Mouse (Mus musculus): ENCODE results near the gene Rnf135.
"Not testable (repeated sequence)": the region's sequence is repeated elsewhere in the genome, so short reads cannot be mapped to it uniquely, and the experiment has no call there.

The Rnf135 gene

DNA sequence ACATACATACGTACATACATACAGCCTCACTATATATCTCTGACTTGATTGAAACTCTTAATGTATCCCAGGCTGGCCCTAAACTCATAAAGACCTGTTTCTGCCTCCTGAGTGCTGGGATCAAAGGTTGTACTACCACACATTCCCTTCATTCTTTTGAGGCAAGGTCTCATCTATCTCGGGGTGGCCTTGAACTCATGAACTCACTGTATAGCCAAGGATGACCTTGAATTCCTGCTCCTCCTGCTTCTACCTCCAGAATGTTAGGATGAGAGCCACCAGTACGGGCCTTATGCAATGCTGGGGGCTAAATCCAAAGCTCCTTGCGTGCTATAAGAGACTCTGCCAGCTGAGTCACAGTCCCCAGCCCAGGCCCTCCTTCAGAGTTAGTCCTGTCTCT, 22.6 kb upstream of the Rnf135 start:
- DNase-seq (ENCODE audit: low read depth, low spot score) = no peak

DNA sequence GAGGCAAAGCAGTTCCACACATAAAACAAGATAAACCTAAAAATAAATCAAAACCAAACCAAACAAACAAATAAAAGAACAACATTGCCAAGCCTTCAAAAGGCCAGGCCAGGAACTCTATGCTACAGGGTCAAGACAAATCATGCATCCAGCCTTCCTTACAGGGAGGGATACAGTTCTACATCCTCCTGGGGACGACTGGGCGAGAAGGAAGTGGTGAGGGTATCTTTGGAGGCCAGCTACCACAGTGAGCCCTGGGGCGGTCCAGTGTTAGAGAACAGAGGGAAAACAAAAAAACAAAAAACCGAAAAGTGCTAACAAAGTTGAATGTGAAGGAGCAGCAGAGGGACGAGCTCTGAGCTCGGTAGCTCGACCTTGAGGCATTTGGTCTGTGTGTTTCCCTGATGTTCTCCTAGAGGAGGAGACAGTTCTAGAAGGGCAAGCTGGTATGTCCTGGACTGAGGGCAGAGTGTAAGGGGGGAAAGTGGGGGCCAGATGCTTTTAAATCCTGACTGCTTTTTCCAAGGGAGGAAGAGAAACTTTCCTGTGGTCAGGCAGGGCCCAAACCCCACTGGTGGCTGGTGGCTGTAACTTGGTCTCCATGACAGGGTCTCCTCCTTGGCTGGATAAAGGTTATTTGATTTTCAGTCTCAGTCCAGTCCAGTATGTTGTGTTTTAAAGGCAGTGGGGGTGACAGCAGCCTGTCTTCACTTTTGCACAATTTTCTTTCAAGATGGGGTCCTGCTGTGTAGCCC, 20.1 kb upstream of the Rnf135 start:
- no peak for DNase-seq (ENCODE audit: low read depth, low spot score)

DNA sequence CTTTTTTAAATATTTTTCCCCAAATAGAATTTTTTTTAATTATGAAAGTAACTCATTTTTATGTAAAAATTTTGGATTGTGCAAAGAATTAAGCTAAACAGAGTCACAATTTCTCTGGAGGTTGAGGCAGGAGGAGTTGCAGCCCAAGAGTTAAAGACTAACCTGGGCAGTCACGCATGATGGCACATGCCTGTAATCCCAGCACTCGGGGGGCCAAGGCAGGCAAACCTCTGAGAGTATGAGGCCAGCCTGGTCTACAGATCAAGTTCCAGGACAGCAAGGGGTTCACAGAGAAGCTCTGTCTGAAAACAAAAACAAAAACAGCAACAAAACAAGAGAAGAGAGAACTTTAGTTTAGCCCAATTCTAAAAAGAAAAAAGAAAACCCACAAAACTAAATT, 19.4 kb upstream of the Rnf135 start:
- no peak for DNase-seq (ENCODE audit: low read depth, low spot score)

DNA sequence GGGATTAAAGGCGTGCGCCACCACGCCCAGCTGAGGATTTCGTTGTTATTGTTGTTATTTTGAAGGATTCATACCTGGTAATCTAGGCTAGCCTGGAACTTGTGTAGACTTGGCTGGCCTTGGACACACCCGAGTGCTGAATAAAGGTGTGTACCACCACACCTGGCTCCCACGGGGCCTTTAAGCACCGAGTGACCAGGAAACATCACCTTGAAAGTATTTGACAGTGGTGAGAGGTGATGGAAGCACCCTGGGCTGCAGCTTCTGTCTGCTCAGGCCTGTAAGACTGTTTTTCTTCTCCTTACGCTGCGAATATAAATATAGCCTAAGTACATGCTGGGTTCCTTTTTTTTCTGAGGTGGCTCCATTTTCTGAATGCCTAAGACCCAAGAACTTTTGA, 15.5 kb upstream of the Rnf135 start:
- DNase-seq (ENCODE audit: low read depth, low spot score) = no peak

DNA sequence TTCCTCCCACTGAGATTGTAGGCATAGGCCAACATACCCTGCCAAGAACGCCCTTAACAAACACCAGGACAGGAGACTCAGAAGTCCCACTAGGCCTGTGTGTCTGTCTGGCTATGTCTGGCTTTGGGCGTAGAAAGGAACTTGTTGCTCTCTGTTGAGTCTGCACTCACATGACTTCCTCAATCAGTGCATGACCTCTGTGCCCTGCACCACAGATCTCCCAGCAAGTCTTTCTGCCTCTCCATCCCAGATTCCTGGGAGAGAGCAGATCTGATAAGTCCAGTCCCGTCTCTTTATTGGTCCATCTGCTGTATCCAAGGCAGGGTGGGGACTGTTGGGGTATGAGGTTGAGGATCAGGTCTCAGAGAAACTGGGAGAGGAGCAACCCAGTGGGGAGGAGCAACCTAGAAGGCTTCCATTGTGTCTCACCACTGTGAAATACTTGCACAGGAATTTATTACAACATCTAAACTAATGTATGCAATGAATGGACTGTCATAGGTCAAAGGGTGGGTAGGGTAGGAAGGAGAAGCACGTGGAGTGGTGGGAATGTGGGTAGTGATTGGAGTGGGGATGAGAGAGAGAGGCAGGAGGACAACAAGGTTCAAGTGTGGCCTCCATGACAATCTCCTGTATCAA, 14.9 kb upstream of the Rnf135 start:
- DNase-seq (ENCODE audit: low read depth, low spot score) = no peak

DNA sequence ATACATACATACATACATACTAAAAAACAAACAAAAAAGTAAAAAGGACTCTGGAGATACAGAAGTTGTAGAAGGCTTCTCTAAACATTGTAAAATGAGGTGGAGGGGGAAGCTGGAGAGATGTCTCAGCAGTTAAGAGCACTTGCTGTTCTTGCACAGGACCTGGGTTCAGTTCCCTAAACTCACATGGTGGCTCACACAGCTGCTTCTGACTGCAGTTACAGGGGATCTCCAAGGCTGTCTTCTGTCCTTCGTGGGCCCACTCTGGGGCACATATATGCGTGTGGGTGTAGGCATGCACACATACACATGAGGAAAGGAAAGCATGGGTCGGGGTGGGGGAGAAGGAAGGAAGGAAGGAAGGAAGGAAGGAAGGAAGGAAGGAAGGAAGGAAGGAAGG, 14.0 kb upstream of the Rnf135 start:
- DNase-seq (ENCODE audit: low read depth, low spot score) = no peak

DNA sequence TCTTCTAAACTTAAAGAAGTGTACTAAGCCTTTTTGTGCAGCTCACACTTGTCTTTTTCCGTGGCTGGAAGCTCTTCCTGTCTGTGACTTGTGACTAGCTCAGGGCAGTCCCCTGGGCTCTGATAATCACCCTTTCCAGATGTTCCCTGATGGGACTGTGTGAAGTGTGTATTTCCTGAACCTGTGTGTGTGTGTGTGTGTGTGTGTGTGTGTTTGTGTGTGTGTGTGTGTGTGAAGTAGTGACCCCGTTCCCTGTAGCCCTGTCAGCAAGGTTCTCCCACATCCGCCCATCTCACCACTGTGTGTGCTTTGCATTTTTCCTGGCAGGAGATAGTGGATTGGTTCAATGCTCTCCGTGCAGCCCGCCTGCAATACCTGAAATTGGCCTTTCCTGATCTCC, 13.3 kb upstream of the Rnf135 start:
- DNase-seq (ENCODE audit: low read depth, low spot score) = no peak

DNA sequence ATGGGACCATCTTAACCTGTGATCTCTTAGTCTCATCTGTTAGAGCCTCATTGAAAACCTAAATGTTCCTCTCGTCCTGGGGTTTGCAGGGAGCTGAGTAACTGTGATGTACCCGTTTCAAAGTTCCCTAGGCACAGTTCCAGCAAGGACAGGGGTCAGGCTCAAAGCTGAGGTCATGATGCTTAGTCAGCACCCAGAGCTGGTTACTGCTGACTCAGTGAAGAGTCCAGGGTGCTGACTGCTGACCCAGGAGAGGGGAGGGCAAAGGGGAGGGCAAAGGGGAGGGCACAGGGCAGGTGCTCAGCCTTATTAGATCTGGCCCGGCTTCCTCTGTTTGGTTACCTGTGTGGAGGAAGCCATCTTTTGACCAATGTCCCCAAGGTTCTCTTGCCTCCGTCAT, 11.8 kb upstream of the Rnf135 start:
- DNase-seq (ENCODE audit: low read depth, low spot score) = no peak

DNA sequence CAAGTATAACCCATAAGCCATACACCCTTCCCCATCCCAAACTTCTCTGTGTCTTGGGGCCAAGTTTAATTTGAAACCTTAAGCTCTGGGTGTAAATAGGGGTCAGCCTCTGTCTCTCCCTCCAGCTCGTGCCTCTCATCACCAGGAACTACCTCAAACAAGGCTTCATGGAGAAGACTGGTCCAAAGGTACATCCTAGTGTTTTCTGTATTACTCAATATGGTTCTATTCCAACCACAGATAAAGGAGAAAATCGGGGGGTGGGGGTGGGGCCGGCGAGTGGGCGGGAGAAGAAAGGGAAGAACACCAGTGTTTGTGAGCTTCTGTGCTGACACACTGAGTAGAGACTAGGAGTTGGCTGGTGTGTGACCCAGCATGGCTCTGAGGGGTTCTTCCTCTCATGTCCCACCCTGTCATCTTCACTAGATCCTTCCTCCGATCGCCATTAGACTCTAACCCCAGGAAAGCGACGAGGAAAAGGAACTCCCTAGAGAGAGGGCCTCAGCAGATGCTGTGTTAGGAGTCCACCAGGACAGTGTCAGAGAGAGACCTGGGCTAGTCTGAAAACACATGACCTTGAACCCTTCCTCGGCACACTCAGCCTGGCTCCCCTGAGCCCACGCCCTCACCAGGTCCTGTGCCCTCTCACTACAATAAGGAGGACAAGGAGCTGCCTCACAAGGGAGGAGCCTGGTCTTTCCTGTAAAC, 9.5 kb upstream of the Rnf135 start:
- no peak for DNase-seq (ENCODE audit: low read depth, low spot score)

DNA sequence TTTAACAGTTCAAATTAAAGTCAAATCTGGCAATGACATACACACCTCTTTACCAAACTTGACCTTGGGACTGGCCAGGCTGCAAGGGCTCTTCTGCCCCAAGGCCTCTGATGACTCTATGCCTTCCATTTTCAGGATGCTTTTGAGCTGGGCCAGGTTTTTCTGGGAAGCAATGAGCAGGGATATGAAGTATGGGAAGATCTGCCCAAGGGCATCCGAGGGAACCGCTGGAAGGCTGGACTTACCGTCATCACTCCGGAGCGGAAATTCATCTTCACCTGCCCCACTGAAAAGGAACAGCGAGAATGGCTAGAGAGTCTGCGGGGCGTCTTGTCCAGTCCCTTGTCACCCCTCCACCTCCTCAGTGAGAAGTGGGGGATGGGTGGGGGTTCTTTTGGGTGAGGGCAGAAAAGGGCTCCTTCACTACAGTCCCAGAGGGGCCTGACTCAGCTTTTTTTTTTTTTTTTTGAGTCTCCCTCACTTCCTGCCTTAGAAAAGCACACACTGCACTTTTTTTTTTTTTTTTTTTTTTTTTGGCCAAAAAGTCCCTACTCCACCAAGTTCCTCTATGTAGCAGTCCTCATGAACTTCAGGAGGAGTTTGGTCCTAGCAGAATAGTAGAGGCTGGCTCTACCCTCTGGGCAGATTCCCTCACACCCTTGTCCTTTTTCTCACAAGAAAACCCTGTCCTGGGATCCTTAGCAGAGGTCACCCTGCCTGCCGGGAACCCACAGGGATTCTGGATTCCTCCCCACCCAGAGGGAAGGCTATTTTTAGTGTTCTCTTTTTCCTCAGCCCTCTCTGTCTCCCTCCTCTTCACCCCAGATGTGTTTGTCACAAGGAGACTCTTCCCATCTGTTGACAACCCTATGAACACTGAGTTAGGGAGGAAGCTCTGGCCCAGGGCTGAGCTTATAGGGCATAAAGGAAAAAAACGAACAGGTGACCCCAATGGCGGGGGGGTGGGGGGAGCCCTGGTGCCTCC, 6.4 kb upstream of the Rnf135 start:
- DNase-seq (ENCODE audit: low read depth, low spot score) = no peak

DNA sequence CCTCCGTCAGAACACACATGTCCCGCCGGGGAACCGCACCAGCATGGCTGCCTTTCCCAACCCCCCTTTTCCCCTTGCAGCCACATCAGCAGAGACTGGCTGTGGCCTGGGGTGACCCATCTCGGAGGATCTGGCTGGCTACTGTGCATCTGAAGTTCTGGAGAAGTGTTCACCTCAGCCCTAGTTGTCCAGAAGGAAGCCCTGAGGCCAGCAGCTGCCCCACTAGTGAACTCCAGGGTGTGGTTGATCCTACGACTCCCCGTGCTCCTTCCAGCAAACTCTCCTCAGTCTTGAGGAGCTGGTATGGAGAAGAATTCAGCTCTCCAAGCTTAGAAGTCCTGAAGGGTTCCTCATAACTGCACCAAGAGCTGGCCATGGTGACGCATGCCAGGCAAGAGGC, 5.3 kb upstream of the Rnf135 start:
- no peak for DNase-seq (ENCODE audit: low read depth, low spot score)

DNA sequence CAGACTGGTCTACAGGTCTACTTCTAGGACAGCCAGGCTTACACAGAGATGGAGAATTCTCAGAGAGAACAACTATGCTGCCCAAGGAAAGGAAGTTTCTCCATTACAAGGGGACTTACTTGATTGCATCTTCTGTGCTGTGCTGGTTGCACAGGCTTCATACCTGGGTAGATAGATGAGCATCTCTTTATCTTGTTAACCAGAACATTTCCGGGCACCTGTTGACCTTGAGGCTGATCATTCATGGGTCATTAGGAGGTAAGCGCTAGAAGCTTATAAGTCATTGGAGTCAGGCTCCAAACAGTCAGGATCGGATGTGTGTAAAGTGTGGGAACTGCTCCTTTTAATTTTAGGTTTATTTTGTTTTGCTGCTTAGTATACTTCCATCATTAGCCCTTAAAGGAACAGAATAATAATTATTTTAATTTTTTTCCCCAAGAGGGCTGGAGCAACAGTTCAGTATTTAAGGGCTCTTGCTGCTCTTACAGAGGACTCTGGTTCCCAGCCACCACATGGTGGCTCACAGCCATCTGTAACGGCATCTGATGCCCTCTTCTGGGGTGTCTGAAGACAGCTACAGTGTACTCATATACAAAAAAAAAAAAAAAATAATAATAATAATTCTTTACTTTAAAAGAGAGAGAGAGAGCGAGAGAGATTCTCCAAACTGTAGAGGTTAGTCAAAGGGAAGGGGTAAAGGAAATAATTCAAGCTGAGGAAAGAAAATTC, 2.5 kb upstream of the Rnf135 start:
- DNase-seq (ENCODE audit: low read depth, low spot score) = no peak

DNA sequence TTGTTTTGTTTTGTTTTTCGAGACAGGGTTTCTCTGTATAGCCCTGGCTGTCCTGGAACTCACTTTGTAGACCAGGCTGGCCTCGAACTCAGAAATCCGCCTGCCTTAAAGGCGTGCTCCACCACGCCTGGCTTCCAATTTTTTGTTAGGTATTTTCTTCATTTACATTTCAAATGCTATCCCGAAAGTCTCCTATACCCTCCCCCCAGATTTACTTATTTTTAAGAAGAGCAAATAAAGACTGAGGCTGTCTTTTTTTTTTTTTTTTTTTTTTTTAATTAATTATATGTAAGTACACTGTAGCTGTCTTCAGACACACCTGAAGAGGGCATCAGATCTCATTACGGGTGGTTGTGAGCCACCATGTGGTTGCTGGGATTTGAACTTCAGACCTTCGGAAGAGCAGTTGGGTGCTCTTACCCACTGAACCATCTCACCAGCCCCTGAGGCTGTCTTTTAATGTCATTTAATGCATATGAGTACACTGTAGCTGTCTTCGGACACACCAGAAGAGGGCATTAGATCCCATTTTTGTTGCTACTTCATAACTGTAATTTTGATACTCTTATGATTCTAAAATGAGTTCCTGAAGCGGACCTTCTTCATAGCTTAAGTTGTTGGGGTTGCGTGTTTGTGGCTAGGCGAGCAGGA, 472 bp upstream of the Rnf135 start:
- peak; percentile 23 for DNase-seq (ENCODE audit: low read depth, low spot score)

DNA sequence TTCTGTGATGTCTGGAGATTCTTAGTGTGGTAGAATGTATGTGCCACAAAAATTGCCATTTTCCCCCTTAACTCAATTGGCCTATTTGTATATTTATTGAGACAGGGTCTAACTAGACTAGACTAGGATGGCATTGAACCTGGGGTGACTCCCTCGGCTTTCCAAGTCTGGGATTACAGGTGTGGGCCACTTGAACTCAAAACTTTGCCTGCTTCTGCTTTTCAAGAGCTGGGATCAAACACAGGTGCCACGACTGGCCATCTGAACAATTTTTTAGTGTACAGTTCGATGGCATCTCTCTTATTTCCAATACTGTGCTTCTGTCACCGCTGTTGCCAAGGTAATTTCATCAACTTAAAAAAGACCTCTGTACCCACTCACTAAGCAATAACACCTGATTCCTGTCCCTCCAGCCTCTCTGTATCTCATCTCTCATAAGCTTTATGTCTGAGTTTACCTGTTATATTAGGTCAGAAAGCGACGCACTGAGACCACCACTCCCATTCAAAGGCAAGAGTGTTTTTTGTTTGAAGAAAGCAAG, 950 bp downstream of the Rnf135 start:
- DNase-seq (ENCODE audit: low read depth, low spot score) = no peak

DNA sequence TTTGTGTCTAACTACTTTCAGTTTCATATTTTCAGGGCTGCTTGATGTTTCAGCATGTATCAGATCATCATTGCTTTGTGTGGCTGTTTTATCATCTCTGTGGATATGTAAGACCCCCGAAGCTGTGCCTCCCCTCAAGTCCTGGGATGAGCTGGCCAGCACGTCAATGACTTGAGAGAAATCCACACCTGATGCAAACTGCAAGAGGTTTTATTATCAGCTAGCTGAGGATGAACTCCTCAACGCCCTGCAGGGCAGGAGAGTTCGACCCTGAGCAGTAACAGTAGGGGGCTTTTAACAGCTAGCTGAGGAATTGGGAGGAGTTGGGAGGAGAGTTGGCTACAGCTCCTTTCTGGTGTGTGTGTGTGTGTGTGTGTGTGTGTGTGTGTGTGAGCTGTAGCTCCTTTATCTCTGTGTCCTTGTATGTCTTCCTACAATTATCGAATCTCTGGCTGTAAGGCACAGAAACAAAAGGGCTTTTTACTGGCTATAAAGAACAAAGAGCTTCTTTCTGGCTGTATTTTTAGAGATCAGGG, 1.9 kb downstream of the Rnf135 start:
- DNase-seq (ENCODE audit: low read depth, low spot score) = not testable (repeated sequence)

DNA sequence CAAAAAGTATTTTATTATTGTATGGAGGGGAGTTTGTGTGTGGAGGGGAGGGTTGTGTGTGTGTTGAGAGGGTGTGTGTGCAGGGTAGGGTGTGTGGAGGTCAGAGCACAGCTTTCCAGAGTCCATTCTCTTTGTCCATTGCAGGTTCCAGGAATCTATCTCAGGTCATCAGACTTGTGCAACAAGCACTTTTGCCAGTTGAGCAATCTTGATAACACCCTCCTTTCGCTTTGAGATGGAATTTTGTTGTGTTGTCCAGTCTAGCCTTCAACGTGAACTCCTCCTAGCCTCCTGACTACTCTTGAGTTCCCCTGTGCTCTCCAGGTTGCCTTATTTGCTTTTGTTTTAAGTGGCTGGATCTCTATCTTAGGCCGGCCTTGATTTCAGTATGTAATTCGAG, 6.6 kb downstream of the Rnf135 start:
- no peak for DNase-seq (ENCODE audit: low read depth, low spot score)

DNA sequence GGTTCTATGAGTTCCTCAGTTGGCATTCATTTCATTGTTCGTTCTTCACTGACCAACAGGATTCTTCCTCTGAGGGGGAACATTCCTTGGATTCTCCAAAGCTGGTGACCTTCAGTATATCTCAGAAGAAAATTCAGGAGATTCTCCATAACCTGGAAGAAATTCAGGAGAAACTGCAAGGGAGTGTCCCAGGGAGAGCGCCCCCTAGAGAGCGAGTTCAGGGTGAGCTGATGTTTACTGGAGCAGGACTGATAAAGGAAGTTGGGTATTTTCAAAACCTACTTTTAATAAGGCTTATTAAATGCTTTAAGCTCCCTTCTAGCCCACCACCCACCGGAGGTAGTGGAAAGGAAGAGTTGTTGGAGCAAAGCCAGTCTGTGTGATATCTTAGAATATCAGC, 10.2 kb downstream of the Rnf135 start:
- DNase-seq (ENCODE audit: low read depth, low spot score) = no peak

DNA sequence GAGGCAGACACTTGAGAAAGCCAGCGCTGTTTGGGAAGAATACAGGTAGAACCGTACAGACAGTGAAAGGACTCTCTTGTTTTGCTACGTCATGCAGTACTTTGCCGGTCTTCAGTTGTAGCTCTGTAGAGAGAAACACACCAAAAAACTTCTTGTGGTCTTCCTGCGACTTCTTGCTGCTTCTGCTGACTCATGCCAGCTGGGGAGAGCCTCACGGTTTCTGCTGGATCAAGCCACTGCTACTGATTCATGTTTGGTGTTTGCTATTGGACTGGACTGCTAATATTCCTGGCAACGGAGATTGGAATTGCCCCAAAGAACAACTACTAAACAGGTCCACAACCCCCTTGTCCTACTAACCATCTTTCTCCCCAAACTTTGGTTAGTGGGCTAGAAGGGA, 12.7 kb downstream of the Rnf135 start:
- DNase-seq (ENCODE audit: low read depth, low spot score) = no peak

DNA sequence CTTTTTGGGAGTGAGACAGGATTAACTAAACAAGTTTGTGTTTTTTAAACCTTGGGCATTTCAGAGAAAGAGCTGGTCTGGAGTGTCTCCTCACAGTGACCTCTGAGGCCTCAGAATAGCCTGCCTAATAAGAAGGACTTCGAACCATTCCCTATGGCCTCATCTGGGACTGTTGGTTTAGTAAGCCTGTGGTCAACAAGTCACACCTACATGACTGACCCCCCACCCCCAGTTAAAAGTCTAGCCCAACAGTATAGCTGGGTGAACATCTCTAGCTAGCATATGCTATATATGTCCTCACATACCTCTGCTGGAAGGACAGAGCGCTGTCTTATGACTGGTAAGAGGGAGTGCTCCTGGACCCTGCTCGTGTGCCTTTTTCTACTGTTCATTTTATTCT, 15.7 kb downstream of the Rnf135 start:
- no peak for DNase-seq (ENCODE audit: low read depth, low spot score)

DNA sequence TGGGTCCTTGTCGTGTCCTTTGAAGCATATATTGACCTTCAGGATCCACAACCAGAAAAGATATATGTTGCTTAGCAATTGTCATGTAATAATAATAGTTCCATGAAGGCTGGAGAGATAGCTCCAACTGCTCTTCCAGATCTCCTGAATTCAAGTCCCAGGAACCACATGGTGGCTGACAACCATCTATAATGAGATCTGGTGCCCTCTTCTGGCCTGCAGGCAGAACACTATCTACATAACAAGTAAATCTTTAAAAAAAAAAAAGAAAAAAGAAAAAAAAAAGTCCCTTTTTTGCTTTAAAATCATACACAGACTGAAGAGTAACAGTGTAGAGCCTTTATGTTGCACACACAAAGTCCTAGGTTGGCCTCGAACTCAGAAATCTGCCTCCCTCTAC, 16.1 kb downstream of the Rnf135 start:
- DNase-seq (ENCODE audit: low read depth, low spot score) = no peak
